Mouse (Mus musculus): ENCODE measurements around the gene Syne1. TPM values are rescaled to one million over a fixed set of nuclear protein-coding genes. Genes with fewer than 3 reads are reported as not detected.

Gene Syne1
- polyA plus RNA-seq, 1 experiment from 2014 or later: 6.2 TPM

DNA sequence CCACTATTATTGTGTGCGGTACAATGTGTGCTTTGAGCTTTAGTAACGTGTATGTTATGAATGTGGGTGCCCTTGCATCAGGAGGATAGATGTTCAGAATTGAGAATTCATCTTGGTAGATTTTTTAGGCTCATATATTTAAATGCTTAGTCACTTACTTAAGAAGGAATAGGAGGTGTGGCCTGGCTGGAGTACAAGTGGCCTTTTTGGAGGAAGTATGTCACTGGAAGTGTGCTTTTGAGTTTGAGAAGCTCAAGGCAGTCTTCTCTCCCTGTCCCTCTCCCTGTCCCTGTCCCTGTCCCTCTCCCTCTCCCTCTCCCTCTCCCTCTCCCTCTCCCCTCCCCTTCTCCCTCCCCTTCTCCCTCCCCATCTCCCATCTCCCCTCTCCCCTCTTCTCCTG, 39.8 kb upstream of the Syne1 start:
- Histone ChIP-seq H3K4me3 (ENCODE audit: low read depth, low read length) (no peak overlapping the region), H3K36me3 (ENCODE audit: insufficient read depth, low read length) (no peaks in the 10 kb centered on the region), H3K9ac (replicated peaks; ENCODE audit: low read depth) (no peak overlapping the region), H3K9me3 (ENCODE audit: low read length) (no peaks in the 10 kb centered on the region), H3K4me1 (ENCODE audit: insufficient read depth, low read depth, low read length) (no peaks in the 10 kb centered on the region; the same call in 1 of the 2 replicates), H3K27ac (ENCODE audit: low read length) (peak overlapping the region; percentile 68; the same call in 1 of the 2 replicates), H3K4me2 (replicated peaks; ENCODE audit: low read depth, low read length) (no peak overlapping the region), H3K27me3 (replicated peaks; ENCODE audit: insufficient read depth, low read length) (no peaks in the 10 kb centered on the region)
- ATAC-seq (no peak), DNase-seq (ENCODE audit: low spot score) (no peak)
- WGBS: 90% methylated on average over 2 of the region's 2 CpGs
- TF ChIP-seq EP300 (IDR thresholded peaks at IDR 0.05): no peak
- no peak for TF ChIP-seq CTCF (IDR thresholded peaks at IDR 0.05)

DNA sequence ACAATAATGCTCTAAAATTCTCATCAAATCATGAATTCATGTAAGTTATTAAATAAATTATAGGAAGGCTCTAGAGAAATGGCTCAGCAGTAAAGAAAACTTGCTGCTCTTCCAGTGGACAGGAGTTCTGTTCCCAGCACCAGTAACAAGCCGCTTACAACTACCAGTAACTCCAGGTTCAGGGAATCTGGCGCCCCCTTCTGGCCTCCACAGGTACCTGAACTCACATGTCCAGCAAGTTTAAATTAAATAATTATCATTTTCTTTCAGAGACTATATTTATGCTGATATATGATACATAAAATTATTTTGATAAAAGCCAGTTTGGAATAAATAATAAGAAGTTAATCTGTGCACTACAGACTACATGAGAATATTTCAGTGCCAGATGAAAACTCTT, 22.0 kb upstream of the Syne1 start:
- Histone ChIP-seq H3K27me3 (replicated peaks; ENCODE audit: insufficient read depth, low read length) (no peaks in the 10 kb centered on the region), H3K36me3 (ENCODE audit: insufficient read depth, low read length) (no peaks in the 10 kb centered on the region), H3K4me2 (replicated peaks; ENCODE audit: low read depth, low read length) (no peak overlapping the region), H3K4me1 (ENCODE audit: insufficient read depth, low read depth, low read length) (no peaks in the 10 kb centered on the region), H3K4me3 (ENCODE audit: low read depth, low read length) (no peak overlapping the region), H3K9me3 (ENCODE audit: low read length) (no peaks in the 10 kb centered on the region), H3K27ac (ENCODE audit: low read length) (no peak overlapping the region), H3K9ac (replicated peaks; ENCODE audit: low read depth) (no peak overlapping the region)
- WGBS: 56% methylated on average over 2 of the region's 2 CpGs
- ATAC-seq (no peak), DNase-seq (ENCODE audit: low spot score) (no peak)
- TF ChIP-seq EP300 (IDR thresholded peaks at IDR 0.05) (no peak), CTCF (IDR thresholded peaks at IDR 0.05) (peak; percentile 13; the same call in 1 of the 2 replicates)

DNA sequence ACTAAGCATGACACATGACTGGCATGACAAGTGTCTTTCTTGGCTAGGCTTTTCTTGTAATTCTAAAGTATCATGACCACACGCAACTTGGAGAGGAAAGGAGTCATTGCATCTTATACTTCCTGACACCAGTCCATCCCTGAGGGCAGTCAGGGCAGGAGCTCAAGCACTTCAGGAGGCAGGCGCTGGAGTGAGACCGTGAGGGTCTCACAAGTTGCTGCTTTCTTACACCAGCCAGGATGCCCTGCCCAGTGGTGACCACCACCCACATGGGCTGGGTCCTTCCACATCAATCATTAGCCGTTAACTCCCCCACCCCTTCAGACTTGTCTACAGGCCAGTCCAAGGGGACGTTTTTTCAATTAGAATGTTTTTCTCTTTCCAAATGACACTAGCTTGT, 20.1 kb upstream of the Syne1 start:
- TF ChIP-seq CTCF (IDR thresholded peaks at IDR 0.05): no peak
- no peak for TF ChIP-seq EP300 (IDR thresholded peaks at IDR 0.05)
- WGBS: 68% methylated on average over 5 of the region's 5 CpGs
- H3K4me3 ChIP-seq (ENCODE audit: low read depth, low read length): no peak overlapping the region
- no peaks in the 10 kb centered on the region for H3K4me1 ChIP-seq (ENCODE audit: insufficient read depth, low read depth, low read length)
- DNase-seq (ENCODE audit: low spot score) (no peak), ATAC-seq (no peak)
- no peaks in the 10 kb centered on the region for H3K36me3 ChIP-seq (ENCODE audit: insufficient read depth, low read length)
- no peak overlapping the region for H3K4me2 ChIP-seq (replicated peaks; ENCODE audit: low read depth, low read length)
- H3K9ac ChIP-seq (replicated peaks; ENCODE audit: low read depth): no peak overlapping the region
- H3K9me3 ChIP-seq (ENCODE audit: low read length): no peaks in the 10 kb centered on the region
- no peak overlapping the region for H3K27ac ChIP-seq (ENCODE audit: low read length)
- H3K27me3 ChIP-seq (replicated peaks; ENCODE audit: insufficient read depth, low read length): no peaks in the 10 kb centered on the region

DNA sequence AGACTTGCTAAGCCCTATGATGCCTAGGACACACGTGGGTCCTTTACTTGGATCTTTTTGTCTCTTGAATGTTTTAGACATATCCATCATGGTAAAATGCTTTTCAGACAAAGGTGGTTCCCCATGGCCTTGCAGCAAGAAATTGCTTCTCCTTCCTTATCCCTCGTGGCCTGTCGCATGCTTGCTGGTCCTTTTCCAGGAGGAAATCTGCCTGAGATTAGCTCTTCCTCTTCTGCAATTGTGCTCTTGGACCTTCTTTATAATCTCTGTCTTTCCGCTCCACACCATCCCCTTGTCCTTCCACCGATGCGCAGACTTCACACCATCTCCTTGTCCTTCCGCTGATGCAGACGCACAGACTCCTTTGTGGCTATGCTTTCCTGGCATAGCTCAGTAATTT, 18.8 kb upstream of the Syne1 start:
- no peaks in the 10 kb centered on the region for H3K27me3 ChIP-seq (replicated peaks; ENCODE audit: insufficient read depth, low read length)
- WGBS: 74% methylated on average over 8 of the region's 8 CpGs
- H3K9ac ChIP-seq (replicated peaks; ENCODE audit: low read depth): no peak overlapping the region
- H3K36me3 ChIP-seq (ENCODE audit: insufficient read depth, low read length): no peaks in the 10 kb centered on the region
- H3K4me3 ChIP-seq (ENCODE audit: low read depth, low read length): no peak overlapping the region
- no peak overlapping the region for H3K27ac ChIP-seq (ENCODE audit: low read length)
- no peaks in the 10 kb centered on the region for H3K9me3 ChIP-seq (ENCODE audit: low read length)
- ATAC-seq (no peak), DNase-seq (ENCODE audit: low spot score) (no peak)
- no peak overlapping the region for H3K4me2 ChIP-seq (replicated peaks; ENCODE audit: low read depth, low read length)
- H3K4me1 ChIP-seq (ENCODE audit: insufficient read depth, low read depth, low read length): no peaks in the 10 kb centered on the region
- TF ChIP-seq EP300 (IDR thresholded peaks at IDR 0.05) (no peak), CTCF (IDR thresholded peaks at IDR 0.05) (no peak)

- no peak overlapping the region for H3K9ac ChIP-seq (replicated peaks; ENCODE audit: low read depth)
- H3K36me3 ChIP-seq (ENCODE audit: insufficient read depth, low read length): no peaks in the 10 kb centered on the region
- no peak overlapping the region for H3K4me3 ChIP-seq (ENCODE audit: low read depth, low read length)
- H3K27ac ChIP-seq (ENCODE audit: low read length): no peak overlapping the region
- WGBS: 88% methylated on average over 4 of the region's 4 CpGs
- no peak overlapping the region for H3K4me2 ChIP-seq (replicated peaks; ENCODE audit: low read depth, low read length)
- no peak for ATAC-seq
- no peaks in the 10 kb centered on the region for H3K4me1 ChIP-seq (ENCODE audit: insufficient read depth, low read depth, low read length)
- DNase-seq (ENCODE audit: low spot score): no peak
- no peaks in the 10 kb centered on the region for H3K27me3 ChIP-seq (replicated peaks; ENCODE audit: insufficient read depth, low read length)
- no peaks in the 10 kb centered on the region for H3K9me3 ChIP-seq (ENCODE audit: low read length)
- TF ChIP-seq CTCF (IDR thresholded peaks at IDR 0.05) (peak; percentile 20; the same call in 1 of the 2 replicates), EP300 (IDR thresholded peaks at IDR 0.05) (no peak)
Measured at GRCm38 (mm10) chr10:5568991-5569390, 17.7 kb upstream of the Syne1 start.

GRCm38 (mm10) chr10:5561706-5562105, 10.4 kb upstream of the Syne1 start:
- Histone ChIP-seq H3K36me3 (ENCODE audit: insufficient read depth, low read length) (no peaks in the 10 kb centered on the region), H3K4me2 (replicated peaks; ENCODE audit: low read depth, low read length) (no peak overlapping the region), H3K27ac (ENCODE audit: low read length) (no peak overlapping the region), H3K4me3 (ENCODE audit: low read depth, low read length) (no peak overlapping the region), H3K4me1 (ENCODE audit: insufficient read depth, low read depth, low read length) (no peaks in the 10 kb centered on the region), H3K9me3 (ENCODE audit: low read length) (no peaks in the 10 kb centered on the region), H3K27me3 (replicated peaks; ENCODE audit: insufficient read depth, low read length) (no peaks in the 10 kb centered on the region), H3K9ac (replicated peaks; ENCODE audit: low read depth) (no peak overlapping the region)
- DNase-seq (ENCODE audit: low spot score) (no peak), ATAC-seq (no peak)
- 68% methylated on average over 4 of the region's 4 CpGs for WGBS
- TF ChIP-seq CTCF (IDR thresholded peaks at IDR 0.05): no peak
- TF ChIP-seq EP300 (IDR thresholded peaks at IDR 0.05): no peak

DNA sequence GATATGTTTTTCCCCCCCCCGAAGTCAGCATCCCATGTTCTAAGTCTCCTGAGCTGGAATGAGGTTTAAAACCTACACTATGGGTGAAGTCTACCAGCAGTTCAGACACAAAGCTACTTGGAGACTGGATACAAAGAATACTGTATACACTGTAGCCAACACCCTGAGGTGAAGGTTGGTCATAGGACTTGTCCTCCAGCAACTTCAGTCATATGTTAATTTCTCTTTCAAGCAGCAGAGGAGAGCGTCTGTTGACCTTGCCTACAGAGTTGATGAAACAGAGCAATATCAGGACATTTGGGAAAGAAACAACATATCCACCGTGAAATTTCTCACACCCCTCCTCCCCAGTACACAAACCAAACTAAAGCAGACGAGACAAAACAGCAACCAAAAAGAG, 9.2 kb upstream of the Syne1 start:
- Histone ChIP-seq H3K9ac (replicated peaks; ENCODE audit: low read depth) (no peak overlapping the region), H3K27ac (ENCODE audit: low read length) (no peak overlapping the region), H3K36me3 (ENCODE audit: insufficient read depth, low read length) (no peaks in the 10 kb centered on the region), H3K4me2 (replicated peaks; ENCODE audit: low read depth, low read length) (no peak overlapping the region), H3K27me3 (replicated peaks; ENCODE audit: insufficient read depth, low read length) (no peaks in the 10 kb centered on the region), H3K9me3 (ENCODE audit: low read length) (no peaks in the 10 kb centered on the region), H3K4me3 (ENCODE audit: low read depth, low read length) (no peak overlapping the region), H3K4me1 (ENCODE audit: insufficient read depth, low read depth, low read length) (no peaks in the 10 kb centered on the region)
- no peak for TF ChIP-seq CTCF (IDR thresholded peaks at IDR 0.05)
- TF ChIP-seq EP300 (IDR thresholded peaks at IDR 0.05): no peak
- ATAC-seq (no peak), DNase-seq (ENCODE audit: low spot score) (no peak)
- WGBS: 74% methylated on average over 4 of the region's 4 CpGs
